Comparison of ENCODE assay signal across 12 mouse cellular contexts in the genomic region with DNA sequence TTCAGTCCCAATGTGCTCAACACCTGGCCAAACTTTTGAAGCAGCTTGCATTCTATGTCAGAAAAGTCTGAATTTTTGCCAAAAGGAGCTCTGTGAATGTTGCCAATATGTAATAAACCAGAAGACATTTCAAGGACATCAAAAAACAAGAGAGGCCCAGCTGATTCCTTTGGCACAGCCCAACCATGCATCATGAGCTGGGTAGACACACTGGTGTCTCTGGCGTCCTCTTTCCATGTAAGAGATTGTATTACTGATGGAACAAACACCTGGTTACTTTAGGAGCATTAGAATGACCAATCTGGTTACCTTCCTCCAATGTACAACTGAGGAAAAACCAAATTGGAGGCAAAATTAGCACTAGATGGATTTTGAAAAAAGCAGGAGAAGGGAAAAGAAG. TPM values are rescaled to one million over a fixed set of nuclear protein-coding genes. Genes with fewer than 3 reads are reported as not detected.
DNase-seq lines count a peak whose midpoint lies in the region; ATAC-seq and TF ChIP-seq lines count a peak whose summit lies in the region.
"Had no signal": no experiment of that assay in that cellular context is flagged by ENCODE, and none has a peak within 500 bp of the region (broad histone marks: within the 10 kb centered on the region; RNA-seq: fewer than 3 reads in every experiment).

No protein-coding gene starts in this region.

- peak overlapping the region; percentile 93 for H3K27ac ChIP-seq in embryonic fibroblast, embryonic 13.5 days (ENCODE audit: insufficient read depth, low read length)
- peak overlapping the region; percentile 51; the same call in 1 of the 2 replicates for H3K27ac ChIP-seq in intestine, embryonic 15.5 days
- no peak overlapping the region for H3K27ac ChIP-seq in midbrain, embryonic 16.5 days (ENCODE audit: low read length)
- H3K27ac ChIP-seq: left cerebral cortex, adult 2 months had no signal

- H3K9ac ChIP-seq in intestine, embryonic 15.5 days = no peak overlapping the region
- H3K9ac ChIP-seq in midbrain, embryonic 16.5 days (ENCODE audit: low read depth, low read length) = no peak overlapping the region

- no peaks in the 10 kb centered on the region for H3K36me3 ChIP-seq in intestine, embryonic 15.5 days
- H3K36me3 ChIP-seq in midbrain, embryonic 16.5 days (ENCODE audit: control insufficient read depth, insufficient read depth, low read length) = no peaks in the 10 kb centered on the region

- no peak for ATAC-seq in intestine, embryonic 15.5 days
- ATAC-seq in midbrain, embryonic 16.5 days = no peak
- ATAC-seq in megakaryocyte progenitor cell, adult 5-6 weeks (replicated peaks; ENCODE audit: poor library complexity) = no peak

- no peak for TF ChIP-seq CTCF in embryonic fibroblast, embryonic 13.5 days (IDR thresholded peaks at IDR 0.05; ENCODE audit: borderline replicate concordance, insufficient read depth, low read length)

- peaks cover 20% of the 10 kb centered on the region for H3K4me1 ChIP-seq in embryonic fibroblast, embryonic 13.5 days (ENCODE audit: control insufficient read depth, insufficient read depth, low read length)
- peaks cover 34% of the 10 kb centered on the region for H3K4me1 ChIP-seq in intestine, embryonic 15.5 days (replicated peaks)
- H3K4me1 ChIP-seq in midbrain, embryonic 16.5 days (ENCODE audit: control insufficient read depth, insufficient read depth, low read length) = peaks cover 44% of the 10 kb centered on the region

- peak overlapping the region; percentile 47 for H3K4me2 ChIP-seq in intestine, embryonic 15.5 days (replicated peaks)
- H3K4me2 ChIP-seq in midbrain, embryonic 16.5 days (ENCODE audit: low read length) = peak overlapping the region; percentile 52

- WGBS in intestine, embryonic 15.5 days = 40% methylated on average over 1 of the region's 1 CpGs
- 26% methylated on average over 1 of the region's 1 CpGs for WGBS in midbrain, embryonic 16.5 days

- H3K27me3 ChIP-seq in intestine, embryonic 15.5 days (replicated peaks) = no peaks in the 10 kb centered on the region
- no peaks in the 10 kb centered on the region for H3K27me3 ChIP-seq in midbrain, embryonic 16.5 days (ENCODE audit: control insufficient read depth, insufficient read depth, low read depth, low read length)

- H3K9me3 ChIP-seq in intestine, embryonic 15.5 days = no peaks in the 10 kb centered on the region
- H3K9me3 ChIP-seq in midbrain, embryonic 16.5 days (replicated peaks; ENCODE audit: control insufficient read depth, low read length, poor library complexity, severe bottlenecking) = no peaks in the 10 kb centered on the region

- TF ChIP-seq POLR2A in embryonic fibroblast, embryonic 13.5 days (IDR thresholded peaks at IDR 0.05; ENCODE audit: low read depth, low read length) = no peak

- peak; percentile 45 for DNase-seq in adrenal gland, adult 8-10 months
- DNase-seq in adrenal gland, adult 18-20 months (ENCODE audit: low spot score in 2 of 2) = no peak
- DNase-seq in urinary bladder, postnatal 14 days (ENCODE audit: low spot score) = no peak
- DNase-seq in urinary bladder, adult 2 months (ENCODE audit: low spot score) = no peak
- DNase-seq: cerebellum, postnatal 14 days; gastrocnemius, postnatal 10 days; kidney, adult 2 months had no signal

- H3K4me3 ChIP-seq in embryonic fibroblast, embryonic 13.5 days (ENCODE audit: insufficient read depth, low read length) = peak overlapping the region; percentile 7; the same call in 1 of the 2 replicates
- H3K4me3 ChIP-seq in intestine, embryonic 15.5 days (replicated peaks) = no peak overlapping the region
- H3K4me3 ChIP-seq in midbrain, embryonic 16.5 days (ENCODE audit: low read depth, low read length) = no peak overlapping the region
- H3K4me3 ChIP-seq: left cerebral cortex, adult 2 months had no signal

RNA-seq across cellular contexts. Expression of gene Rnd3, which starts 6.5 kb away (rescaled TPM):
- total RNA-seq in adrenal gland, adult 8-10 months (2022) = 10 to 100 TPM; 30.0 to 44.0 (median 34.4) TPM
- total RNA-seq in adrenal gland, adult 18-20 months (2021) = 10 to 100 TPM; 33.9 to 35.3 TPM
- polyA plus RNA-seq in embryonic fibroblast, embryonic 13.5 days (2011; ENCODE audit: insufficient read length, low read depth, missing spikeins) = 233 and 320 TPM in 2 replicates
- 58.9 and 69.4 TPM in 2 replicates for polyA plus RNA-seq in intestine, embryonic 15.5 days (2015; fragmentation: Nextera tagmentation; extraction: Ambion mirVana)
- polyA plus RNA-seq in midbrain, embryonic 16.5 days (2015; fragmentation: Nextera tagmentation; extraction: Ambion mirVana) = 157 and 180 TPM in 2 replicates
- 0.59 and 0.85 TPM in 2 replicates for total RNA-seq in megakaryocyte progenitor cell, adult 5-6 weeks (2015)
- total RNA-seq in megakaryocyte progenitor cell, adult 5-6 weeks (2017) = 2.0 and 2.2 TPM in 2 replicates
- polyA plus RNA-seq in urinary bladder, adult 2 months (2012; rRNA removed) = 32.0 and 41.7 TPM in 2 replicates
